Mouse (Mus musculus) limb, embryonic 14.5 days (tissue): ENCODE measurements around the gene Asic3. TPM values are rescaled to one million over a fixed set of nuclear protein-coding genes. Genes with fewer than 3 reads are reported as not detected.

Source experiments
- ATAC-seq: fragments of 200-750 bp; cut with Nextera tagmentation; 2 replicates; pipeline ENCODE4 v1.8.0; 2017; ENCODE audit warnings: low read depth, moderate number of reproducible peaks, moderate TSS enrichment; ENCODE audit not compliant: low FRiP score
- DNase-seq: peaks from one replicate; pipeline ENCODE4 v3.0.0-alpha.2; 2015; ENCODE audit warnings: low spot score
- H3K27ac ChIP-seq: fragments of 300-500 bp; sonication (generic); replicated peaks from 2 replicates; pipeline ENCODE4 v1.5.1; 2014; ENCODE audit warnings: low read depth, mild to moderate bottlenecking, low read length, moderate library complexity, mixed read lengths
- H3K27me3 ChIP-seq: fragments of 300-500 bp; sonication (generic); 2 replicates; pipeline ENCODE4 v1.6.1; 2014; ENCODE audit warnings: low read length, mixed read lengths; ENCODE audit not compliant: control insufficient read depth, insufficient read depth
- H3K36me3 ChIP-seq: fragments of 300-500 bp; sonication (generic); 2 replicates; pipeline ENCODE4 v1.6.1; 2014; ENCODE audit warnings: mild to moderate bottlenecking, low read length, moderate library complexity, mixed read lengths; ENCODE audit not compliant: control insufficient read depth, insufficient read depth
- H3K4me1 ChIP-seq: fragments of 300-500 bp; sonication (generic); 2 replicates; pipeline ENCODE4 v1.6.1; 2014; ENCODE audit warnings: antibody characterized with exemption, low read length, mixed read lengths; ENCODE audit not compliant: control insufficient read depth, insufficient read depth
- H3K4me2 ChIP-seq: fragments of 300-500 bp; sonication (generic); replicated peaks from 2 replicates; pipeline ENCODE4 v1.6.1; 2014; ENCODE audit warnings: low read depth, mild to moderate bottlenecking, low read length, moderate library complexity; ENCODE audit not compliant: severe bottlenecking
- H3K4me3 ChIP-seq: fragments of 300-500 bp; sonication (generic); replicated peaks from 2 replicates; pipeline ENCODE4 v1.5.1; 2014; ENCODE audit warnings: low read length
- H3K9ac ChIP-seq: fragments of 300-500 bp; sonication (generic); 2 replicates; pipeline ENCODE4 v1.6.1; 2014; ENCODE audit warnings: mild to moderate bottlenecking, low read depth, low read length, moderate library complexity; ENCODE audit not compliant: severe bottlenecking
- H3K9me3 ChIP-seq: fragments of 300-500 bp; sonication (generic); 2 replicates; pipeline ENCODE4 v1.6.1; 2016; ENCODE audit warnings: low read length; ENCODE audit not compliant: control insufficient read depth
- POLR2A ChIP-seq: fragments of 200-500 bp; IDR thresholded peaks from 2 replicates; pipeline ENCODE4 v1.8.0; 2012; ENCODE audit warnings: inconsistent platforms, mild to moderate bottlenecking, moderate library complexity, borderline replicate concordance; ENCODE audit not compliant: insufficient read depth, insufficient read length; ENCODE audit errors: extremely low read depth
- WGBS: fragments of 180-500 bp; shearing (Covaris S2); extraction: QIAGEN DNeasy Blood & Tissue Kit; methylation state at CpG from one replicate; pipeline ENCODE4 v1.1.7; 2014; 5-methylcytosine and 5-hydroxymethylcytosine counted together
- polyA plus RNA-seq, 2 experiments: library from polyadenylated mRNA; depleted of rRNA in 1 of 2; stranded (reverse) in 1 of 2; unstranded in 1 of 2; fragments of >200 nt; fragmentation: Nextera tagmentation in 1 of 2; extraction: Ambion mirVana in 1 of 2; gene quantifications; 2 replicates each; pipeline versions ENCODE4 v1.2.1 to v1.2.3; 2012 to 2014

The Asic3 gene
- polyA plus RNA-seq, 2 experiments, result 0.36 to 3.0 TPM

GRCm38 (mm10) chr5:24455076-24455475 lies 41.9 kb downstream of the Asic3 start:
- Histone ChIP-seq H3K9ac (no peak overlapping the region), H3K4me1 (peaks cover 27% of the 10 kb centered on the region), H3K4me2 (no peak overlapping the region), H3K27ac (no peak overlapping the region), H3K36me3 (peaks cover 13% of the 10 kb centered on the region), H3K27me3 (no peaks in the 10 kb centered on the region), H3K4me3 (no peak overlapping the region), H3K9me3 (no peaks in the 10 kb centered on the region)
- DNase-seq (no peak), ATAC-seq (no peak)
- 77% methylated on average over 3 of the region's 3 CpGs for WGBS
- no peak for TF ChIP-seq POLR2A

GRCm38 (mm10) chr5:24455613-24456012 lies 42.4 kb downstream of the Asic3 start:
- peaks cover 18% of the 10 kb centered on the region for H3K36me3 ChIP-seq
- no peak overlapping the region for H3K27ac ChIP-seq
- no peak for DNase-seq
- 73% methylated on average over 7 of the region's 7 CpGs for WGBS
- no peak for ATAC-seq
- no peaks in the 10 kb centered on the region for H3K27me3 ChIP-seq
- H3K4me2 ChIP-seq, result no peak overlapping the region
- H3K9me3 ChIP-seq, result no peaks in the 10 kb centered on the region
- no peak for TF ChIP-seq POLR2A
- H3K4me1 ChIP-seq, result peaks cover 27% of the 10 kb centered on the region
- H3K9ac ChIP-seq, result no peak overlapping the region
- H3K4me3 ChIP-seq, result no peak overlapping the region

- H3K27ac ChIP-seq, result no peak overlapping the region
- H3K4me3 ChIP-seq, result no peak overlapping the region
- WGBS, result 72% methylated on average over 12 of the region's 12 CpGs
- no peak overlapping the region for H3K4me2 ChIP-seq
- 0 out of 2 replicates have a peak, but pooled peaks cover 3% of the 10 kb centered on the region for H3K36me3 ChIP-seq
- H3K4me1 ChIP-seq, result no peaks in the 10 kb centered on the region
- TF ChIP-seq POLR2A, result no peak
- ATAC-seq (no peak), DNase-seq (no peak)
- no peaks in the 10 kb centered on the region for H3K27me3 ChIP-seq
- H3K9me3 ChIP-seq, result no peaks in the 10 kb centered on the region
- H3K9ac ChIP-seq, result no peak overlapping the region
Observed at GRCm38 (mm10) chr5:24466762-24467161, 53.6 kb downstream of the Asic3 start.

Other genes with a start within 250 kb of the Asic3 start
- 10.5 and 11.5 TPM in 2 replicates for gene Nupl2, start 248.4 kb upstream of the Asic3 start, polyA plus RNA-seq (2012; rRNA removed)
- 15.9 and 18.1 TPM in 2 replicates for gene Nupl2, start 248.4 kb upstream of the Asic3 start, polyA plus RNA-seq (2014; fragmentation: Nextera tagmentation; extraction: Ambion mirVana)
- 16.2 and 26.5 TPM in 2 replicates for gene Kcnh2, start 61.8 kb upstream of the Asic3 start, polyA plus RNA-seq (2012; rRNA removed)
- gene Kcnh2, start 61.8 kb upstream of the Asic3 start, polyA plus RNA-seq (2014; fragmentation: Nextera tagmentation; extraction: Ambion mirVana), result 2.8 and 3.8 TPM in 2 replicates
- gene Nos3, start 48.6 kb upstream of the Asic3 start, polyA plus RNA-seq (2012; rRNA removed), result 7.3 and 7.4 TPM in 2 replicates
- 4.8 and 6.1 TPM in 2 replicates for gene Nos3, start 48.6 kb upstream of the Asic3 start, polyA plus RNA-seq (2014; fragmentation: Nextera tagmentation; extraction: Ambion mirVana)
- gene Atg9b, start 21.2 kb upstream of the Asic3 start, polyA plus RNA-seq (2012; rRNA removed), result 1.7 and 2.4 TPM in 2 replicates
- 0.54 and 1.3 TPM in 2 replicates for gene Atg9b, start 21.2 kb upstream of the Asic3 start, polyA plus RNA-seq (2014; fragmentation: Nextera tagmentation; extraction: Ambion mirVana)
- 45.3 and 58.3 TPM in 2 replicates for gene Abcb8, start 19.7 kb upstream of the Asic3 start, polyA plus RNA-seq (2012; rRNA removed)
- gene Abcb8, start 19.7 kb upstream of the Asic3 start, polyA plus RNA-seq (2014; fragmentation: Nextera tagmentation; extraction: Ambion mirVana), result 35.8 and 37.3 TPM in 2 replicates
- gene Cdk5, start 10.1 kb downstream of the Asic3 start, polyA plus RNA-seq (2012; rRNA removed), result 127 and 165 TPM in 2 replicates
- 51.7 TPM in 2 replicates for gene Cdk5, start 10.1 kb downstream of the Asic3 start, polyA plus RNA-seq (2014; fragmentation: Nextera tagmentation; extraction: Ambion mirVana)
- 69.1 and 84.1 TPM in 2 replicates for gene Slc4a2, start 10.4 kb downstream of the Asic3 start, polyA plus RNA-seq (2012; rRNA removed)
- gene Slc4a2, start 10.4 kb downstream of the Asic3 start, polyA plus RNA-seq (2014; fragmentation: Nextera tagmentation; extraction: Ambion mirVana), result 30.0 and 37.1 TPM in 2 replicates
- 295 and 397 TPM in 2 replicates for gene Fastk, start 31.9 kb downstream of the Asic3 start, polyA plus RNA-seq (2012; rRNA removed)
- gene Fastk, start 31.9 kb downstream of the Asic3 start, polyA plus RNA-seq (2014; fragmentation: Nextera tagmentation; extraction: Ambion mirVana), result 113 and 120 TPM in 2 replicates
- 29.8 and 35.5 TPM in 2 replicates for gene Tmub1, start 34.5 kb downstream of the Asic3 start, polyA plus RNA-seq (2012; rRNA removed)
- gene Tmub1, start 34.5 kb downstream of the Asic3 start, polyA plus RNA-seq (2014; fragmentation: Nextera tagmentation; extraction: Ambion mirVana), result 23.2 and 23.5 TPM in 2 replicates
- 103 and 114 TPM in 2 replicates for gene Agap3, start 38.8 kb downstream of the Asic3 start, polyA plus RNA-seq (2012; rRNA removed)
- gene Agap3, start 38.8 kb downstream of the Asic3 start, polyA plus RNA-seq (2014; fragmentation: Nextera tagmentation; extraction: Ambion mirVana), result 57.9 and 61.7 TPM in 2 replicates
- gene Gbx1, start 113.8 kb downstream of the Asic3 start, polyA plus RNA-seq (2012; rRNA removed), result 0.04 and 0.05 TPM in 2 replicates
- gene Gbx1, start 113.8 kb downstream of the Asic3 start, polyA plus RNA-seq (2014; fragmentation: Nextera tagmentation; extraction: Ambion mirVana), result not detected in 2 replicates
- 2.7 and 3.8 TPM in 2 replicates for gene Asb10, start 127.6 kb downstream of the Asic3 start, polyA plus RNA-seq (2012; rRNA removed)
- gene Asb10, start 127.6 kb downstream of the Asic3 start, polyA plus RNA-seq (2014; fragmentation: Nextera tagmentation; extraction: Ambion mirVana), result 0.62 and 1.1 TPM in 2 replicates
- 0.35 and 0.51 TPM in 2 replicates for gene 4931409K22Rik, start 143.4 kb downstream of the Asic3 start, polyA plus RNA-seq (2012; rRNA removed)
- gene 4931409K22Rik, start 143.4 kb downstream of the Asic3 start, polyA plus RNA-seq (2014; fragmentation: Nextera tagmentation; extraction: Ambion mirVana), result 0.12 and 0.17 TPM in 2 replicates
- gene Abcf2, start 164.1 kb downstream of the Asic3 start, polyA plus RNA-seq (2012; rRNA removed), result 81.0 and 82.5 TPM in 2 replicates
- 94.3 TPM in 2 replicates for gene Abcf2, start 164.1 kb downstream of the Asic3 start, polyA plus RNA-seq (2014; fragmentation: Nextera tagmentation; extraction: Ambion mirVana)
- gene Chpf2, start 173.3 kb downstream of the Asic3 start, polyA plus RNA-seq (2012; rRNA removed), result 56.2 and 57.0 TPM in 2 replicates
- 21.3 and 23.1 TPM in 2 replicates for gene Chpf2, start 173.3 kb downstream of the Asic3 start, polyA plus RNA-seq (2014; fragmentation: Nextera tagmentation; extraction: Ambion mirVana)
- 91.5 and 93.6 TPM in 2 replicates for gene Smarcd3, start 211.0 kb downstream of the Asic3 start, polyA plus RNA-seq (2012; rRNA removed)
- gene Smarcd3, start 211.0 kb downstream of the Asic3 start, polyA plus RNA-seq (2014; fragmentation: Nextera tagmentation; extraction: Ambion mirVana), result 52.7 and 59.6 TPM in 2 replicates